Mouse (Mus musculus) right cerebral cortex, postnatal 4 days (tissue): Measurements from ENCODE around the gene Olfr671.
"Not testable (repeated sequence)": the region's sequence is repeated elsewhere in the genome, so short reads cannot be mapped to it uniquely, and the experiment has no call there.

Source experiments
- DNase-seq: peaks from one replicate; pipeline ENCODE4 v3.0.0-alpha.2; 2022

Gene Olfr671

DNA sequence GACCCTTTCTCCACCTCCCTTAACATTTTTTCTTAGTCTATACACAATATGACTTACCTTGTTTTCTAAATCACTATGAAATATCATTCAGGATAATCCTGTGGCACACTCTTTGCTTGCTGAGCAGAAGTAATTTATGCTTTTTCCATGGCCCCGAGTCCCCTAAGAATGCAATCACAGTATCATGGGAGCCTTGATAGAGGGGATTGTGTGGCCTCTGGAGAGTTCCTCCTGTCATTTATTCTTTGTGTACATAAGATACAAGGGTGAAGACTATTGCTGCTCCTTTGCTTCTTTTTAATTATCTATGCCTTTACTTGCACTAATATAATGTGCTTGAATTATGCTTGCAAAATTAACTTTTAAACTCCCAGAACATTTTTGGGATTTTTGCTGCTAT is at the start of gene Olfr671:
Gene Olfr671 (minus strand): TSS at position 101 of the 400 bp plus-strand sequence.
- DNase-seq: no peak

DNA sequence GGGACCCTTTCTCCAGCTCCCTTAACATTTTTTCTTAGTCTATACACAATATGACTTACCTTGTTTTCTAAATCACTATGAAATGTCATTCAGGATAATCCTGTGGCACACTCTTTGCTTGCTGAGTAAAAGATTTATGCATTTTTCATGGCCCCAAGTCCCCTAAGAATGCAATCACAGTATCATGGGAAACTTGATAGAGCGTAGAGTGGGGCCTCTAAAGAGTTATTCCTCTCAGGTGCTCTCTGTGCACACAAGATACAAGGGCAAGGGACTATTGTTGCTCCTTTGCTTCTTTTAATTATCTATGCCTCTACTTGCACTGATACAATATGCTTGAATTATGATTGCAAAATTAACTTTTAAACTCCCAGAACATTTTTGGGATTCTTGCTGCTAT is 49.4 kb upstream of the Olfr671 start, which contains the start of gene Olfr675:
Gene Olfr675 (minus strand): TSS at position 101 of the 400 bp plus-strand sequence.
- no peak for DNase-seq

DNA sequence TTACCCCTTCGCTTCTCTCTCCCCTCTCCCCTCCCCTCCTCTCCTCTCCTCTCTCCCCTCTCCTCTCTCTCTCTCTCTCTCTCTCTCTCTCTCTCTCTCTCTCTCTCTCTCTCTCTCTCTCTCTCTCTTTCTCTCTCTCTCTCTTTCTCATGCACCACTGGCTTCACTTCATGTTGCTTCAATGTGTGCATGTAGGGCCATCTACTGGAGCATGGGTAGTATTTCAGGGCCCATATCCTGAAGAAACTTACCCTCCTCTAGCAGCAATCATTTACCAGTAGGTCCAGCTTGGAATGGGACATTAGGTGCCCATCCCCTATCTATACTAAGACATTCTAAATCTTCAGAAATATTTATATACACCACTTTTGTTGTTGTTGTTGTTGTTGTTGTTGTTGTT is 43.6 kb upstream of the Olfr671 start:
- no peak for DNase-seq

DNA sequence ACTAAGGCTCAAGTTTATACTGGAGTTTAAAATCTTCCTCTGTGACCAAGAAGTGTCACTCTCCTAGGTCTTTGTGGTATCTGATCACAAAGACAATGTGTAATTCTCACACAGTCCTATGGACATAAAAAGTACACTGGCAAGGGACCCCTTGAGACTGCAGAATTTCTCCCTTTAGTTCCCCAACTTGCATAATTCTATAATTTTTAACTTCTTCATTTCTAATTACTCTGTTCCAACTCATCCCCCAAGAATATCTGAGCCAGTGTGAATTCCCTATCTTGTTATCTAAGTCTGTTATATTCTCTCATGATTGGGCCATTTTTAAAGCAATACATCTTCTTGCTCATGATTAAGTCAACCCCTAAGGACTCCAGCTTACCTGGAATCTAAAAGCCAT is 23.0 kb upstream of the Olfr671 start, which contains the start of gene Olfr672:
Gene Olfr672 (minus strand): TSS at position 101 of the 400 bp plus-strand sequence.
- DNase-seq: no peak

DNA sequence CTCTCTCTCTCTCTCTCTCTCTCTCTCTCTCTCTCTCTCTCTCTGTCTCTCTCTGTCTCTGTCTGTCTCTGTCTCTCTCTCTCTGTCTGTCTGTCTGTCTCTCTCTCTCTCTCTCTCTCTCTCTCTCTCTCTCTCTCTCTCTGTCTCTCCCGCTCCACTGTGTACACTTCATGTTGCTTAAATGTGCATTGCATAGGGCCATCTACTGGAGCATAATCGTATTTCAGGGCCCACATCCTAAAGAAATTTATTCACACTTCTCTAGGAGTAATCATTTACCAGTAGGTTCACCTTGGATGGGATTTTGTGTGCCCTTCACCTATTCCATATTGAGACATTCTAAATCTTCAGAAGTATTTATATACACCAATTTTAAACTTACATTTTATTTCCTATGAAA is 6.4 kb downstream of the Olfr671 start:
- not testable (repeated sequence) for DNase-seq

DNA sequence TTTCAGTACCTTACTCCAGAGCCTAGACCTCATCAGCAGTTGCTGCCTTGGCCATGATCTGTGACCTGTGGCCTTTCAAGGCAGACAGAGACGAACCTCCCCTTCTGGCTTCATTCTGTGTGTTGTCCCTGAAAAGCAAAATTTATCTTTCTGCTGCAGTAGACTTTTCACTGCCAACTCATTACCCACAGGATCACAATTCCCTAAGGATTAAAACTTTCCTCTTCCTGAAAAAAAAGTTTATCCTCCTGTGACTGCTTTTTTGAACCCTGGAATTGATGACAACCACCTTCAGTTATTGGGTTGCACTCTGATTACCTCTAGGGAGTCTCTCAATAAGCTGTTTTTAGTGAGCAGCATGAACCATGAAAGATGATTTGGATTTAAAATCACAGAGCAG is 16.4 kb downstream of the Olfr671 start, which contains the start of gene Olfr670:
Gene Olfr670 (minus strand): TSS at position 101 of the 400 bp plus-strand sequence.
- DNase-seq: no peak

DNA sequence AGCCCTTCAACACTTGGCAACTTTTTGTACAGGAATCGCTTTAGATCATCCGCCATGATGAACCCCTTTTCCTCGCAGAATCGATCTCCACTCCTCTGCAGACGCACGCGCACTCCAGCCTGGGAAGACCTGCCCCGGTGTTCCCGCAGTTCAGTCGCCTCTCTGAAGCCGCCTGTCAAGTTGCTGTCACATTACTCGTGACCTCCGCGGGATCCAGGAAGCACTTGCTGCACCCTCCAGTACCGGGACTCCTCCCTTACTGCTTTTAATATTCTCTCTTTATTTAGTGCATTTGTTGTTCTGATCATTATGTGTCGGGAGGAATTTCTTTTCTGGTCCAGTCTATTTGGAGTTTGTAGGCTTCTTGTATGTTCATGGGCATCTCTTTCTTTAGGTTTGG is 28.7 kb downstream of the Olfr671 start:
- not testable (repeated sequence) for DNase-seq

DNA sequence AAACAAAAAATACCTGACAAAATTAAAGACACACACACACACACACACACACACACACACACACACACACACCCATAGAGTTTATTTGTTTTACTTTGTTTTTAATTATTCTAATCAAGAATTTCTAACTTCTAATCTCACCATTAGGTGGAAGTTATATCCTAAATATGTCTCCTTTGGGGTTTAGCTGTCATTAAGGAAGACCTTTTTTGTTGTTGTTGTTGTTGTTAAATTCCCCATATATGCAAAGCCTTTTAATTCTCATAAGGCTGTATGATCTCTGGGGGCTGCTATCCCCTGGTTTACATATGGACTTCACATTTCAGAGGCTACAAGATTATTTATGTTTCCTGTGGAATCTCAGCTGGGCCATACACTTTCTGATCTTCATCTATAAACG is 45.0 kb downstream of the Olfr671 start, which contains the start of gene Olfr669:
Gene Olfr669 (plus strand): TSS at position 301 of the 400 bp plus-strand sequence.
- no peak for DNase-seq

DNA sequence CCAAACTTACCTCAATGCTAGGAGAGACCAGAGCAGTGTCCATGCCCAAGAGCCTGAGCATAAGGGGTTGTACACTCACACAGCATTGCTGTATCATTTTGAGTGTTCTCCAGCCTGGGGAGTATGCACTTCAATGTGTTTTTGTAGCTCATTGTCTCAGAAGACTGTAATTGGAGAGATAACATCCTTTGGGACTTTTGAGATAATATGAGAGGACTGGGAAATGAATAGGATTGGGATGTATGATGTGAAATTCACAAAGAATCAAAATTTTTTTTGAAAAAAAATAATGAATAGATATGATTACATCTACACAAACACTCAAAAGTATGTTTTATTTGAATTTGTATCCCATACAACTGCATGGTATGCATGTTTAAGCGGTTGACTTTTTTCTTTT is 51.0 kb downstream of the Olfr671 start, which contains the start of gene Olfr668:
Gene Olfr668 (minus strand): TSS at position 101 of the 400 bp plus-strand sequence.
- no peak for DNase-seq
